Mouse (Mus musculus) T-helper 1 cell (primary cell): Measurements from ENCODE around the gene Zbtb12.
"Not testable (repeated sequence)": the region's sequence is repeated elsewhere in the genome, so short reads cannot be mapped to it uniquely, and the experiment has no call there.

Source experiments
- in situ Hi-C: fragments of 300-600 bp; cut with MboI, MseI; formaldehyde crosslinking; loops from one replicate; pipeline ENCODE4 v1.15.1; 2025; ENCODE audit warnings: high pct_unique_total_duplicates

Gene Zbtb12

GRCm38 (mm10) chr17:34879336-34879879 is at the start of gene Zbtb12:
Gene Zbtb12, plus strand, starts transcription at chr17:34879483.
- in situ Hi-C loops: no loop called here

GRCm38 (mm10) chr17:34830776-34831175 is 48.5 kb upstream of the Zbtb12 start:
- in situ Hi-C loops: not testable (repeated sequence)

- in situ Hi-C loops: no loop called here
Observed at GRCm38 (mm10) chr17:34836155-34836855, 43.0 kb upstream of the Zbtb12 start.

GRCm38 (mm10) chr17:34836856-34837221 is 42.4 kb upstream of the Zbtb12 start, which contains the start of the genes Stk19 and Dxo:
Gene Stk19, minus strand, starts transcription at chr17:34836945.
Gene Dxo, plus strand, starts transcription at chr17:34837019.
- in situ Hi-C loops: no loop called here

GRCm38 (mm10) chr17:34837464-34838324 is 41.6 kb upstream of the Zbtb12 start:
- in situ Hi-C loops: no loop called here

GRCm38 (mm10) chr17:34838785-34839184 is 40.5 kb upstream of the Zbtb12 start:
- in situ Hi-C loops: no loop called here

GRCm38 (mm10) chr17:34840736-34841307 is 38.5 kb upstream of the Zbtb12 start:
- in situ Hi-C loops: no loop called here

- in situ Hi-C loops: no loop called here
Observed at GRCm38 (mm10) chr17:34844884-34845283, 34.4 kb upstream of the Zbtb12 start.

GRCm38 (mm10) chr17:34847192-34847591 is 32.1 kb upstream of the Zbtb12 start:
- in situ Hi-C loops: no loop called here

- in situ Hi-C loops: no loop called here
Observed at GRCm38 (mm10) chr17:34847615-34848014, 31.7 kb upstream of the Zbtb12 start.

- in situ Hi-C loops: loop anchor here (10.0 kb wide), 1 partner anchor 65 kb away; the partner anchor contains the start of gene Slc44a4
Observed at GRCm38 (mm10) chr17:34849722-34850516, 29.4 kb upstream of the Zbtb12 start, which contains the start of the genes Skiv2l and Nelfe. Gene Skiv2l, minus strand, starts transcription at chr17:34850210. Gene Nelfe, plus strand, starts transcription at chr17:34850391.

- in situ Hi-C loops: loop anchor here (10.0 kb wide), 1 partner anchor 64 kb away; the partner anchor contains the start of gene Slc44a4
Observed at GRCm38 (mm10) chr17:34850517-34851125, 28.7 kb upstream of the Zbtb12 start.

- in situ Hi-C loops: loop anchor here (10.0 kb wide), 1 partner anchor 61 kb away; the partner anchor contains the start of gene Slc44a4
Observed at GRCm38 (mm10) chr17:34853511-34853910, 25.8 kb upstream of the Zbtb12 start.

GRCm38 (mm10) chr17:34854761-34855160 is 24.5 kb upstream of the Zbtb12 start:
- in situ Hi-C loops: loop anchor here (10.0 kb wide), 1 partner anchor 60 kb away; the partner anchor contains the start of gene Slc44a4

- in situ Hi-C loops: loop anchor here (10.0 kb wide), 1 partner anchor 59 kb away; the partner anchor contains the start of gene Slc44a4
Observed at GRCm38 (mm10) chr17:34855825-34856224, 23.5 kb upstream of the Zbtb12 start.

- in situ Hi-C loops: loop anchor here (10.0 kb wide), 1 partner anchor 56 kb away; the partner anchor contains the start of gene Slc44a4
Observed at GRCm38 (mm10) chr17:34858670-34859069, 20.6 kb upstream of the Zbtb12 start.

- in situ Hi-C loops: no loop called here
Observed at GRCm38 (mm10) chr17:34860514-34860913, 18.8 kb upstream of the Zbtb12 start.

GRCm38 (mm10) chr17:34861704-34862415 is 17.4 kb upstream of the Zbtb12 start:
- in situ Hi-C loops: no loop called here

GRCm38 (mm10) chr17:34862416-34863081 is 16.7 kb upstream of the Zbtb12 start, which contains the start of gene Cfb:
Gene Cfb, minus strand, starts transcription at chr17:34862518.
- in situ Hi-C loops: no loop called here
